Mouse (Mus musculus): ENCODE results near the gene Lhfpl2.

Lhfpl2 gene

GRCm38 (mm10) chr13:94066626-94067275, 9.2 kb downstream of the Lhfpl2 start:
- no peak for DNase-seq (ENCODE audit: low read depth)

- DNase-seq (ENCODE audit: low read depth) = no peak
Measured at GRCm38 (mm10) chr13:94068308-94068707, 10.7 kb downstream of the Lhfpl2 start.

- no peak for DNase-seq (ENCODE audit: low read depth)
Measured at GRCm38 (mm10) chr13:94069421-94070307, 12.1 kb downstream of the Lhfpl2 start.

- no peak for DNase-seq (ENCODE audit: low read depth)
Measured at GRCm38 (mm10) chr13:94070308-94070619, 12.7 kb downstream of the Lhfpl2 start.

- no peak for DNase-seq (ENCODE audit: low read depth)
Measured at GRCm38 (mm10) chr13:94070927-94071326, 13.3 kb downstream of the Lhfpl2 start.

- DNase-seq (ENCODE audit: low read depth) = no peak
Measured at GRCm38 (mm10) chr13:94073046-94073715, 15.6 kb downstream of the Lhfpl2 start.

- no peak for DNase-seq (ENCODE audit: low read depth)
Measured at GRCm38 (mm10) chr13:94073716-94074115, 16.1 kb downstream of the Lhfpl2 start.

- no peak for DNase-seq (ENCODE audit: low read depth)
Measured at GRCm38 (mm10) chr13:94075181-94075580, 17.6 kb downstream of the Lhfpl2 start.

GRCm38 (mm10) chr13:94077136-94078018, 19.8 kb downstream of the Lhfpl2 start:
- no peak for DNase-seq (ENCODE audit: low read depth)

GRCm38 (mm10) chr13:94083196-94083595, 25.6 kb downstream of the Lhfpl2 start:
- no peak for DNase-seq (ENCODE audit: low read depth)

GRCm38 (mm10) chr13:94084220-94085126, 26.9 kb downstream of the Lhfpl2 start:
- no peak for DNase-seq (ENCODE audit: low read depth)

GRCm38 (mm10) chr13:94086090-94086808, 28.7 kb downstream of the Lhfpl2 start:
- DNase-seq (ENCODE audit: low read depth) = no peak

GRCm38 (mm10) chr13:94087061-94087460, 29.5 kb downstream of the Lhfpl2 start:
- no peak for DNase-seq (ENCODE audit: low read depth)

GRCm38 (mm10) chr13:94088788-94089187, 31.2 kb downstream of the Lhfpl2 start:
- no peak for DNase-seq (ENCODE audit: low read depth)

- DNase-seq (ENCODE audit: low read depth) = no peak
Measured at GRCm38 (mm10) chr13:94089286-94089685, 31.7 kb downstream of the Lhfpl2 start.

- DNase-seq (ENCODE audit: low read depth) = no peak
Measured at GRCm38 (mm10) chr13:94091366-94091765, 33.8 kb downstream of the Lhfpl2 start.

GRCm38 (mm10) chr13:94094176-94094575, 36.6 kb downstream of the Lhfpl2 start:
- DNase-seq (ENCODE audit: low read depth) = no peak

- no peak for DNase-seq (ENCODE audit: low read depth)
Measured at GRCm38 (mm10) chr13:94094625-94095024, 37.0 kb downstream of the Lhfpl2 start.

- no peak for DNase-seq (ENCODE audit: low read depth)
Measured at GRCm38 (mm10) chr13:94095202-94095601, 37.6 kb downstream of the Lhfpl2 start.

- DNase-seq (ENCODE audit: low read depth) = no peak
Measured at GRCm38 (mm10) chr13:94097667-94098066, 40.1 kb downstream of the Lhfpl2 start.

Measured in induced T-regulatory cell, adult 2 months (primary cell).